Comparison of ENCODE assay signal across 1 mouse cellular context in genomic region chr16:23088491-23088890, GRCm38 (mm10).
TF ChIP-seq lines count a peak whose summit lies in the region.

No protein-coding gene starts in this region.

TF ChIP-seq in MEL, 35 proteins besides CTCF, POLR2A, EP300 and RAD21:
- TF ChIP-seq SMC3 (IDR thresholded peaks at IDR 0.05; ENCODE audit: low read depth, low read length) = peak; percentile 51
